Mouse (Mus musculus) spleen, postnatal 14 days (tissue): ENCODE results near the gene Fzd7.

Experiments
- DNase-seq, 2 experiments: peaks; one replicate each; pipeline ENCODE4 v3.0.0; 2021 to 2022; ENCODE audit warnings: low spot score in 2 of 2

Fzd7 gene

GRCm38 (mm10) chr1:59502355-59502754 is 20.1 kb downstream of the Fzd7 start:
- no peak for DNase-seq

- DNase-seq: no peak
These were observed 21.6 kb downstream of the Fzd7 start for GRCm38 (mm10) chr1:59503659-59504301.

GRCm38 (mm10) chr1:59504302-59504700 is 22.1 kb downstream of the Fzd7 start:
- DNase-seq: no peak

GRCm38 (mm10) chr1:59508463-59509139 is 26.4 kb downstream of the Fzd7 start:
- no peak for DNase-seq

GRCm38 (mm10) chr1:59511566-59512270 is 29.5 kb downstream of the Fzd7 start:
- DNase-seq: no peak

GRCm38 (mm10) chr1:59516026-59516917 is 34.0 kb downstream of the Fzd7 start, which contains the start of gene Gm973:
Gm973 (plus strand) TSS chr1:59516264.
- no peak for DNase-seq

GRCm38 (mm10) chr1:59520226-59520837 is 38.1 kb downstream of the Fzd7 start:
- no peak for DNase-seq

GRCm38 (mm10) chr1:59522456-59522855 is 40.2 kb downstream of the Fzd7 start:
- DNase-seq: no peak

- no peak for DNase-seq
These were observed 41.2 kb downstream of the Fzd7 start for GRCm38 (mm10) chr1:59523378-59523958.

- DNase-seq: no peak
These were observed 41.8 kb downstream of the Fzd7 start for GRCm38 (mm10) chr1:59524071-59524470.

- DNase-seq: no peak
These were observed 42.5 kb downstream of the Fzd7 start for GRCm38 (mm10) chr1:59524759-59525158.

GRCm38 (mm10) chr1:59527219-59527618 is 45.0 kb downstream of the Fzd7 start:
- no peak for DNase-seq

- DNase-seq: no peak
These were observed 53.0 kb downstream of the Fzd7 start for GRCm38 (mm10) chr1:59534976-59535810.
